Mouse (Mus musculus) 416B (cell line): ENCODE measurements around the gene Gm10477.
A peak's percentile ranks its signal among the peaks of the same experiment; 100 is the strongest.
"Not testable (repeated sequence)": the region's sequence is repeated elsewhere in the genome, so short reads cannot be mapped to it uniquely, and the experiment has no call there.

Experiments used
- DNase-seq: peaks from one replicate; pipeline ENCODE4 v3.0.0; 2011; ENCODE audit warnings: low read depth

Gene Gm10477

DNA sequence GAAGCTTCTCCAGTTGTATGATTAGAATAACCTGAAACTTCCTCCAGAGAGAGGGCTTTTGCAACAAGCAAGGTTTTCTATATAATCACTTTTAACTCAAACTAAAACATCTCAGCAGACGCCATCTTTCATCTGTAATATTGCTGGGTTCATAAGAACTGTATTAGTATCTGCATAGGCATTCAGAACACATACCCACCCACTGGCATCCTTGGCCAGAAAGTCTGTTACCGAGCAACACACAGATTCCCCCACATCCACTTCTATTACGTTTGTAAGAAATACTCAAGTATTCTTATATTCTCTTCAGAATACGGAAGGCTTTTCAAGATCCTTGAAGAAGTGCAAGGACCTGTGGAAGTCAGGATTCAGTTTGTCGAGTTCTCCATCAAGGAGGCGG, at the start of gene Gm10477:
Gm10477 (plus strand) TSS at position 301 of the 400 bp plus-strand sequence.
- DNase-seq: not testable (repeated sequence)

DNA sequence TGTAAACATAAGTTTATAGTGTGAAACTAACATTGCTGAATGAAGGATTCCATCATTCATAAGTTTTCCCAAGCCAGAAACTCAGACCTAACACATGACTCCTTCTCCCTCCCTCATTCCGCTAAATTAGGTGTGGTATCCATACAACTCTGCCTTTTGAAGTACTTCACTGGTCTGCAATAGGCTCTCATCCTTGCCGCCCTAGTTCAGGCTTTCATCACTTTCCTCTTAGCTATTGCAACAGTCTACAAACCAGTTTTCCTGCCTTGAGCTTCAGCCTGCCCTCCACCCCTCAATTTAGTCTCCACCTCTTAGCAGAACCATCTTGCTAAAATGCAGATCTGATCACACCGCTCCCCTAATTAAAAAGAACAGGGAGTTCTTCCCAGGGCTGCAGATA, 47.0 kb upstream of the Gm10477 start:
- peak; percentile 50 for DNase-seq

DNA sequence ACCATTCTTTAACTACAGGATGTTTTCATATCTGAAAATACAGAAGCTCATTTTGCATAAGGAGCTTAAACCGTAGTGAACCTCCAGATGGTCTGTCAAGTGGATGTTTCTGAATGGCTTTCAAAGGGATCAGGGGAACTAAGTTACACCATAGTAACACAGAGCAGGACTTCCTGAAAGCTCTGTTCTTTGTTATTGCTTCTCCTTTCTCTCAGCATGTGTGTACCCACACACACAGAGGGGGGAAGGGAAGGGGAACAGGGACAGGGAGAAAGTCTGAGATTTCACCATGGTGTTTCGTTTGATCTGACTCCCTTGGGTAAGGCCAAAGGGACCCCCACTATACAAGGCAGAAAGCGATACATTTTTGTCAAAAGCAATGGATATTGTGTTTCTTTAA, 42.6 kb upstream of the Gm10477 start:
- DNase-seq: peak; percentile 44

DNA sequence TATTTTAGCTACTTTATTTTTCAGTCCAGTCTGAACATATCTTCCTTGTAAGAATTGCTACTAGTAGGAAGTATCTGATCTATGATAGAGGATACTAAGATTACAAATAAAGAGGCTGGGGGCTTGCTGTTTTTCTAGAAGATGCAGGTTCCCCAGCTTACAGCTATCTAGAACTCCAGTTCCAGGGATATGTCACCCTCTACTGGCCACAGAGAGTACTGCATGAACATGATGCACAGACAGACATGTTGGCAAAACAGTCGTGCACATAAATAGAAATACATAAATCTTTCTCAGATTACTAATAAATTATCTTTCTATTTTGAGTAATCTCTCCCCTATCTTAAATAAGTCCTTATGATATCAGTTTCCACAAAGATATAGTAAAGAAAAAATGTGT, 34.8 kb upstream of the Gm10477 start:
- peak; percentile 75 for DNase-seq

DNA sequence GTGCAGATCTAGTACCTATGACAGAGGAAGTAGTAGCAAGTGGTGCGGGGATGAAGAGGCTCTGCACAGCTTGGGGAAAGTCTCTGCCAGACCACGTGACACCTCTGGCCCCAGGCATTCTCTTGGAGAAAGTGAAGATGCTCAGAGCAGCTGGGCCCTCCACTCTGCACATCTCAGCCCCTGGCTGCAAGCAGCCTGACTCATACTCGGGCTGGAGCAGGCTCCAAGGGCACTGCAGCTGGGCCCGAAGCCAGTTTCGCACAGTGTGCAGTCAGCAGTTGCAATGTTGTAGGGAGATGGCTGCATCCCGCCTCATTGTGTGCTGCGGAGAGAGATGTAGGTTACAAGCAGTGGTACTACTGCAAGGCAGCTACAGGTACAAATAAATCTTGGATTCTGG, 27.3 kb upstream of the Gm10477 start:
- no peak for DNase-seq

DNA sequence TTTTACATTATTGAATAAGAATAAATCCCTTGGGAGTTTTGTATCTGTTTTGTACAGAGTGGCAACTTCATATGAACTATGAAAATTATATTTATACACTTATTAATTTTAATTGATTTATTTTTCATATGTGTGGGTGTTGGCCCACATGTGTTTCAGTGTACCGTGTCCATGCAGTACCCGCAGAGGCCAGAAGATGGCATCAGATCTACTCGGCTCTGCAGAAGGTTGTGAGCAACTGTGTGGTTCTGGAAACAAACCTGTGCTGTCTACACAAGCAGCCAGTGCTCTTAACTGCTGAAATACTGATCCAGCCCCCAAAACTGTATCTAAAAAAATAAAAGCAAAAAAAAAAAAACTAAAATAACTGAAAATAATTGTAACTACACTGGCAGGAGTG, 6.7 kb downstream of the Gm10477 start:
- DNase-seq: peak; percentile 54

DNA sequence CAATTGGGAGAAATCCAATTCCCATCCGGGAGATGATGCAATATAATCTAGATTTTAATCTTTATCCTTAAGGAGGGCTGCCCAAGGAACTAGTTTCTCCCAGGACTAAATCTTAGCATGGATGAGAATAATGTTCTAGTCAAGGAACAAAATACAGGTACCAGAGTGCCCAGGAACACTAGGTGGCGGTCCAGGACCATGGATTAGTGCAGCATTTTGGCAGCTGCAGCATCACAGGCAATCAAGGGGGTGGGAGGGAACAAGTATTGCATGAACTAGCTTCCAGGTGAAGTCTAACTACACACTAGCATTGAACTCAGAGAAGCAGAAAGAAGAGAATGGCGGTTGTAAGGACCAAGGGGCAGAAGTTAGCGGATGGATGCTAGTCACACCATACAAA, 12.6 kb downstream of the Gm10477 start:
- DNase-seq: peak; percentile 39

DNA sequence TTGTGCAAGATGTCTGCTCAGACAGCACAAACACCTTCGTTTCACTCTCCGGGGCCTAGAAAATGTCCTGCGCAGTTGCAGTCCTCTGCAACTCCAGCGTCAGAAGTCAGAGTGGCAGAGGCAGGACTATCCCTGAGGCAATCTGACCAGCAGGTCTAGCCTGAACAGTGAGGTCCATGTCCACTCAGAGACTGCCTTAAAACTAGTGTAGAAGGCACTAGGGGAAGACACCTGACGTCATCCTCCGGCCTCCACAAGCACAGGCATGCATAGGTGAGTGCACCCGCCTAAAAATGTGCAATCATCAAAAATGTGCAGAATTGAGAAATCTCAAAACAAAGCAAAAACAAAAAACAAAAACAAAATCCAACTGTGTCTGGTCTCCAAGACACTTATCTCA, 25.0 kb downstream of the Gm10477 start, which contains the start of gene Gm648:
Gm648 (minus strand) TSS at position 101 of the 400 bp plus-strand sequence.
- DNase-seq: no peak

DNA sequence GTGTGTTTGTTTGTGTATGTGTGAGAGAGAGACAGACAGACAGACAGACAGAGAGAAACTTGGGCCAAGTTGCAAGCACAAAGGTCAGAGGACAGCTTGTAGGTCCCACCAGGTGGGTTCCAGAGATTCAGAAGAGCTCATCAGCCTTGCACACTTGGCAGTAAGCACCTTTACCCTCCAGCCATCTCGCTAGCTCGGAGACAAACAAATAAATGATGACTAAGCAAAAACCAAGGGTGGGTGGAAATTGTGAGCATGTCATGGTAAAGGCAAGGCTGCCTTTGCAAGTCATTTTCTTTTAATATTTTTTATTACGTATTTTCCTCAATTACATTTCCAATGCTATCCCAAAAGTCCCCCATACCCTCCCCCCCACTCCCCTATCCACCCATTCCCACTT, 29.0 kb downstream of the Gm10477 start:
- no peak for DNase-seq

DNA sequence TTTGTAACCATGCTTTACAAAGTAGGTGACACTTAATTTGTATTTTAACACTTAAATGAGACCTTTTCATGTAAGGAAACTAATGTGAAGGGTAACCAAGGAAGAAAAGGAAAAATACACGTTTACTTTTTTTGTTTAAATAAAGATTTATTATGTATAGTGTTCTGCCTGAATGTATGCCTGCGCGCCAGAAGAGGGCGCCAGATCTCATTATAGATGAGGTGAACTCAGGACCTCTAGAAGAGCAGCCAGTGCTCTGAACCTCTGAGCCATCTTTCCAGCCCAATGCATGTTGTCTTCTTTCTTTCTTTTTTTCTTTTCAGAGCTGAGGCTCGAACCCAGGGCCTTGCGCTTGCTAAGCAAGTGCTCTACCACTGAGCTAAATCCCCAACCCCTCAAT, 47.9 kb downstream of the Gm10477 start:
- DNase-seq: peak; percentile 45
